ENCODE assay signal across 18 mouse cellular contexts in genomic region chr2:119398665-119399064, GRCm38 (mm10). TPM values are rescaled to one million over a fixed set of nuclear protein-coding genes. Genes with fewer than 3 reads are reported as not detected.
DNase-seq lines count a peak whose midpoint lies in the region; ATAC-seq and TF ChIP-seq lines count a peak whose summit lies in the region.
"Had no signal": no experiment of that assay in that cellular context is flagged by ENCODE, and none has a peak within 500 bp of the region (broad histone marks: within the 10 kb centered on the region; RNA-seq: fewer than 3 reads in every experiment).

No protein-coding gene starts in this region.

- no peaks in the 10 kb centered on the region for H3K9me3 ChIP-seq in kidney, embryonic 16.5 days (ENCODE audit: low read length)
- H3K9me3 ChIP-seq in intestine, postnatal 0 days (ENCODE audit: control insufficient read depth), result no peaks in the 10 kb centered on the region
- H3K9me3 ChIP-seq: G1E; hindbrain, embryonic 12.5 days; limb, embryonic 12.5 days; liver, embryonic 15.5 days had no signal

- no peak; the same call in 1 of the 2 replicates for ATAC-seq in kidney, embryonic 16.5 days (ENCODE audit: low FRiP score, low TSS enrichment)
- peak; percentile 89 for ATAC-seq in intestine, postnatal 0 days
- ATAC-seq: inflammation-experienced regulatory T-cells, adult 6 months; midbrain, embryonic 16.5 days had no signal

- no peak overlapping the region for H3K4me3 ChIP-seq in kidney, embryonic 16.5 days (ENCODE audit: low read length)
- no peak overlapping the region for H3K4me3 ChIP-seq in intestine, postnatal 0 days (ENCODE audit: low read depth, low read length)
- H3K4me3 ChIP-seq: hindbrain, embryonic 12.5 days; limb, embryonic 12.5 days; liver, embryonic 15.5 days had no signal

- TF ChIP-seq CTCF in intestine, postnatal 0 days (IDR thresholded peaks at IDR 0.05; ENCODE audit: low read depth), result no peak

- H3K4me2 ChIP-seq in kidney, embryonic 16.5 days (replicated peaks; ENCODE audit: low read depth, low read length), result no peak overlapping the region
- 0 out of 2 replicates have a peak overlapping the region, but pooled peaks have one; percentile 14 for H3K4me2 ChIP-seq in intestine, postnatal 0 days (replicated peaks; ENCODE audit: low read depth)
- H3K4me2 ChIP-seq: hindbrain, embryonic 12.5 days; limb, embryonic 12.5 days; liver, embryonic 15.5 days had no signal

- H3K4me1 ChIP-seq in kidney, embryonic 16.5 days (ENCODE audit: insufficient read depth, low read length), result no peaks in the 10 kb centered on the region
- H3K4me1 ChIP-seq in intestine, postnatal 0 days (replicated peaks; ENCODE audit: control insufficient read depth, insufficient read depth, low read length), result no peaks in the 10 kb centered on the region
- H3K4me1 ChIP-seq: hindbrain, embryonic 12.5 days; limb, embryonic 12.5 days; liver, embryonic 15.5 days had no signal

- H3K27ac ChIP-seq in kidney, embryonic 16.5 days (ENCODE audit: low read length), result no peak overlapping the region
- H3K27ac ChIP-seq in intestine, postnatal 0 days (ENCODE audit: low read depth, low read length), result peak overlapping the region; percentile 69
- H3K27ac ChIP-seq: hindbrain, embryonic 12.5 days; limb, embryonic 12.5 days; liver, embryonic 15.5 days had no signal

- DNase-seq in kidney, adult 11 months, result peak; percentile 18
- DNase-seq in adrenal gland, postnatal 36 days, result peak; percentile 52 to 54
- peak; percentile 90 for DNase-seq in skeletal muscle tissue, adult 2 months (ENCODE audit: low read depth, low spot score)
- no peak for DNase-seq in spleen, postnatal 4 days (ENCODE audit: low spot score in 2 of 2)
- no peak for DNase-seq in frontal cortex, postnatal 14 days (ENCODE audit: low spot score in 2 of 2)
- DNase-seq: cerebellum, postnatal 14 days; layer of hippocampus, adult 9-11 months; retina, postnatal 1 day; right cerebral cortex, postnatal 4 days had no signal

- no peak overlapping the region for H3K9ac ChIP-seq in kidney, embryonic 16.5 days (replicated peaks; ENCODE audit: low read length)
- no peak overlapping the region for H3K9ac ChIP-seq in intestine, postnatal 0 days (ENCODE audit: low read depth, low read length)
- H3K9ac ChIP-seq: hindbrain, embryonic 12.5 days; limb, embryonic 12.5 days; liver, embryonic 15.5 days had no signal

- no peaks in the 10 kb centered on the region for H3K27me3 ChIP-seq in kidney, embryonic 16.5 days (ENCODE audit: insufficient read depth, low read length)
- H3K27me3 ChIP-seq in intestine, postnatal 0 days (replicated peaks; ENCODE audit: control insufficient read depth, insufficient read depth, low read length), result no peaks in the 10 kb centered on the region
- H3K27me3 ChIP-seq: hindbrain, embryonic 12.5 days; limb, embryonic 12.5 days; liver, embryonic 15.5 days had no signal

- peaks cover 22% of the 10 kb centered on the region for H3K36me3 ChIP-seq in kidney, embryonic 16.5 days (ENCODE audit: insufficient read depth, low read length)
- H3K36me3 ChIP-seq in intestine, postnatal 0 days (ENCODE audit: control insufficient read depth, insufficient read depth), result peaks cover 39% of the 10 kb centered on the region

- WGBS in kidney, embryonic 16.5 days, result 50% methylated on average over 1 of the region's 1 CpGs
- WGBS in intestine, postnatal 0 days, result 48% methylated on average over 1 of the region's 1 CpGs

RNA-seq across cellular contexts. Expression of gene Chac1, which starts 47.6 kb away (rescaled TPM):
- 0.86 and 1.3 TPM in 2 replicates for polyA plus RNA-seq in kidney, embryonic 16.5 days (2015; fragmentation: Nextera tagmentation; extraction: Ambion mirVana)
- total RNA-seq in adrenal gland, postnatal 36 days (2021), result 1 to 10 TPM; 4.6 to 9.3 TPM
- polyA plus RNA-seq in intestine, postnatal 0 days (2015; fragmentation: Nextera tagmentation; extraction: Ambion mirVana), result 1.1 and 1.4 TPM in 2 replicates
- total RNA-seq: G1E; megakaryocyte-erythroid progenitor cell, adult 5-6 weeks had no signal
- polyA plus RNA-seq: G1E; inflammation-experienced regulatory T-cells, adult 6 months had no signal

Comparison
In these comparisons a context has a peak if more than half of its experiments do, and no peak if none do; other contexts are left out.
1. DNase-seq: peak in kidney, adult 11 months (single experiment), adrenal gland, postnatal 36 days (2 of 2) and skeletal muscle tissue, adult 2 months (single experiment); none in spleen, postnatal 4 days (0 of 2) and frontal cortex, postnatal 14 days (0 of 2).